Mouse (Mus musculus): ENCODE results near the gene P4ha3.

Gene P4ha3

DNA sequence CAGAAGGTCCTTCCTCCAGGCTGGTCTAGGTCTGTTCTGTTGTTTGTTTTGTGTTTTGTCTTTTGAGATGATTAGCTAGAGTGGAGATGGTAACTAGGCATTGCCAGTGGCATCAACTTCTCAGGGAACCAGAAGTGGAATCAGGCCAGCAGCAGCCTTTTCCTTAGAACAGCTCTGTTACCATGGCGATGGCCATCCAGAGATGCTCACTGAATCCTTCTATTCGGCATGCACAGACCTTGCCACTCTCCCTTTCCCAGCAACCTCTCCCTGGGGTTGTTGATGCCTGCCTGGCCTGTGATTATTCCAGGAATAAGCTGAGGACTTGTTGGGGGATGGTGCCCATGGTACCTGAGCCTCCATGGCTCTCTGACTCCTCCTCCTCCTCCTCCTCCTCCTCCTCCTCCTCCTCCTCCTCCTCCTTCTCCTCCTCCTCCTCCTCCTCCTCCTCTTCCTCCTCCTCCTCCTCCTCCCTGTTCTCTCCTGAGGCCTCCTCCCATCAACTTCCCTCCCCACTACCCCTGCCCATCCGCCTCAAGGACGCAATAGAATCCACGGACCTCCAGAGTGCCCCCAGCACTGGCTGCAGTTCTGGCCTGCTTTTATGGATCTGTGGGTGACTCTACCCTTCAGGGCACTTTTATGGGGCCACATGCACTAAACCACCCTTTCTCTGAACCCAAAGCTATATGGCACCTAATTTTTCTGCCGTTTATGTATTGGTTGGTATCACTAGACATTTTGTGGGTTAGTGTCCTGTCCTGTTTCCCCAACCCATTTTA lies 22.7 kb downstream of the P4ha3 start:
- no peak for DNase-seq

DNA sequence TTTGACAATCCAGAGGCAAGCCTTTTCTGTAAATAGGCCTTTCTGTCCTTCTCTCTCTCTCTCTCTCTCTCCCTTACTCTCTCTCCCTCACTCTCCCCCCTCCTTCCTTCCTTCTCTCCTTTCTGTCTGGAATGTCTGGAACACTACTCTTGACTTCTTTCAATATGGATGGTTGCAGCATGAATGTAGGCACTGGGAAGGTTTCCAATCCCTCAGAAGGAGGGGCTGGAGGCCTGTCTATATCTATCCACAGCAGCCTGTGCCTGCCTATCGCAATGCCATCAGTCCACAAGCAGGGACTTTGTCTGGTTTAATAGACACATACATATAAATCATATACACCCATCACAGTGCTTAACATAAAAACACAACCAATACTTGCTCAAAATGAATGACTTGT lies 23.9 kb downstream of the P4ha3 start:
- no peak for DNase-seq

DNA sequence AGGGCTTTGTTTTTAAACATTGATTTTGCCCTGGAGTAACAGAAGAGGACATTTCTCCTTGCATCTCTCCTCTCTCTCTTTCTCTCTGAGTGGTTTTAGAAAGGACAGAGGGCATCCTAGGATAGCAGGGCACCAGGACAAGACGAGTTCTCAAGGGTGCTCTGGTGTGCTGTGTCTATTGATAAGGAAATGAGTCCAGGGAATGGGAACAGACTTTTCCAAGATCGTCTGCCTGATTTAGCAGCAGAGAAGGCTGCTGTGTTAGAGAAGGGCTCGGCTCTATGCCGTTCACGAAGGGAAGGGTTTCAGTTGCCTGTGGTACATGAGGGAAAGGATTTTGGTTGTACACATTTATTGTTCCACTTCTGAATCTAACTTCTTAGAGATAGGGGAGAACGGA lies 24.4 kb downstream of the P4ha3 start:
- no peak for DNase-seq

DNA sequence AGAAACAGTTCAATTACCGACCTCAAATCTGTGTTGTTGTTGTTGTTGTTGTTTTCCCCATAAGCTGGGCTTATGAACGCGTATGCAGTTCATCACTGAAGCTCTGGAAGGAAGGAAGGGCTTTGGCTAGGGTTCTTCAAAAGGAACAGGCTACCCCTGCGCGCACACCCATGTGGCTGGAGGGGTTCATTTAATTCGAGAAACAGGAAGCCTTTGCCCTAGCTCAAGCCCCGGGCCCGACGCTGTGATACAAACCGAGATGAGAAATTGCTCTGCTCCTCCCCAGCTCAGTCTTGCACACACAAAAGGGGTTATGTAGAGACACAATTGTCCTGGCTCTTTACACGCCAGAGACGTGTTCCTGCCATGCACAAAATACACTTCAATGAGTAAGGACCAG lies 25.0 kb downstream of the P4ha3 start:
- DNase-seq: no peak

DNA sequence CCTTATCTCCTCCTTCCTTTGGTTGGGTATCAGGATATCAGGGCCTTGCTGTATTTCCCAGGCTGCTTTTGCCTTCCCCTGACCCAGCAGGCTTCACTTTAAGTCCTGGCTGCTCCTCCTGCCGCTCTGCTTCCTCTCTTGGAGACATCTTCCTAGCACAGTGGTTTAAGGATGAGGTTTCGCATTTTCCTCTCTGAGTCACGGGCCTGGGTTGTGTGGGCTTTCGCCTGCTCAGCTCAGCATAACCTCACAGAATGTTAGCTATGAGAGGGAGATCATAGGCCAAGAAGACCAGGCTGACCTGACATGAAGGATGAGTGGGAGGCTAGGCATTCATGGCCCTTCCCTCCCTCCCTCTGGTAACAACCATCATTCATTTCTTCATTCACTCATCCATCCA lies 27.4 kb downstream of the P4ha3 start:
- DNase-seq: no peak

DNA sequence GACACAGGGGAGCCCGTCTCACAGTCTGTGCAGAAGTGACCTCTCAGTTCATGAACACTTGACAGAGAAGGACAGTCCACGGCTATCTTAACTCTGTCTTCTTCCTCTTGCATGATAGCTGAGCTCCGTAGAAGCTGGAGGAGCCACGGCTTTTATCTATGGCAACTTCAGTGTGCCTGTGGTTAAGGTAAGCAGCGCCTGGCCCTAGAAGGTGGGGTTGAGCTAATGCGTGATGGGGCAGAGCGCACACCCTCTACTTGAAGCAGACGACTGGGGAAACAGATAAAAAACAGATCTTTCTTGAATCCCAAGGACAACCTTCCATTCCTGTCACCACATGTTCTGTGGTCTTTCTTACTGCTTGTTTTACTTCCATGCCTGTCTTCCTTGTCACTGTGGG lies 31.6 kb downstream of the P4ha3 start:
- DNase-seq: no peak

DNA sequence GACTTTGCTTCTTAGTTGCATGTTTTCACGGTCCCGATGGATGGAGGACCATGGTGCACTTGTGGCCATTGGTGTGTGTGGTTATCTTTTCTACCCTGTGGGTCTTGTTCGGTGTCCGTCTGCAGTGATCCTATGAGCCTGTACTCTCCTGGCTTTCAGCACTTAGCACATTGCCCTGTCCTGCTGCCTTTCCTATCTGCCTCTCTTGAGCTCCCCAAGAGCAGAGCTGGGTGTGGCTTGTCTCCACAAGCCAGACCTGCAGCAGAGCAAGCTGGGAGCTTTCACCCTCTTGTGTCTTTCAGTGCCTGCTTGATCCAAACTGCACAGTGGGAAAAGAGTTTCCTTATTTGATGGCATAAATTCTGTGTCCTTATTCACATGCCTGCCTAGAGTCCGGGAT lies 32.2 kb downstream of the P4ha3 start:
- no peak for DNase-seq

DNA sequence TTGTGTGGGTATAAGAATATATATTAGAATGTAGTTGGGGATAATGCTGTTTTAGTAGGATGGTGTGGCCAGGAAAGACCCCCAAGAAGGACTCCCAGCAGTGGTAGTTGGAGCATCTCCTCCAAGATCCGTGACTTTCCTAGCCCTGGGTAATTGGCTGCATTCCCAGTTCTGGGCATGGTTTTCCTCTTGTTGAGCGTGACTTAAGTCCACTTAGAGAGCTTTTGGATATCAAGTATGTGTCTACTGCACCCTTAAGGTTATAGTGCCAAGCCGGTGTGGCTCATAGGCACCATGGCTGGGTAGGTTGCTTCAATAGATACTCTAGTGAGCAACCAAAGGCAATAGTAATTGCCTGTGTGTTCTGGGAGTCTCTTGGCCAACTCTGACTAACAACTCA lies 38.4 kb downstream of the P4ha3 start:
- DNase-seq: no peak

DNA sequence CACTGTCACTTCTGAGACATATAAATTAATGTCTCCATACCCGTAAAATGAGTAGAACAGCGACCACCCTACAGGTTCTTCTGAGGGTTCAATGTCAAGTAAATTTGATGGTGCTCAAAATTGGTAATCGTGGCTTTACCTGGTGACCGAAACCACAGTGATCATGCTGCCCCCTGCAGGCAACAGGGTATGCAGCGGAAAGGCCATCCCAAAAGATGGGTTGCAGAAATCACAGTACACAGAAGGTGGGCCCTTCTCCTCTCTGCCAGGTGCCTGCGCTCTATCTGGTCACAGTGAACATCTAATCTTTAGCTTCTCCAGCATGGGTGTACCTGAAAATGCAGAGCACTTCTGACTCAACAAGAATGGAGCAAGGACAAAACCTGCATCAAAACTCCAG lies 40.2 kb downstream of the P4ha3 start:
- peak; percentile 34 for DNase-seq

DNA sequence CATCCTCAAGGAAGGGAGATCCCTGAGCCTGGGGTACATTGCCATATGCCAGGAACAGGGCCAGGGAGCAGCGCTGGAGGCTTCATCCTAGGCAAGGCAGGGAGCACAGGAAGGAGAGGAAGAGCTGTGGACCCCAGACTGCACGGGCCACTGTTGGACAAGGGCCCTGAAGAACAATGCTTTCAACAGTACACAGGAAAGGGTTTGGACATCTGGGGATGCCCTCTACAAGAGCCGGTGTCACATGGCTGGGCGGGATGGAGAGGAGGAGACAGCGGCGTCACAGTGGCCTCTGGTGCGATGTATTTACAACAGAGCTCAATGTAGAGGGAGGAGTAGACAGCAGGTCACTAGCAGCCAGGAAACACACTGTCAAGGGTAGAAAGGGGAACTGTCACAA lies 42.2 kb downstream of the P4ha3 start:
- peak; percentile 41 for DNase-seq

DNA sequence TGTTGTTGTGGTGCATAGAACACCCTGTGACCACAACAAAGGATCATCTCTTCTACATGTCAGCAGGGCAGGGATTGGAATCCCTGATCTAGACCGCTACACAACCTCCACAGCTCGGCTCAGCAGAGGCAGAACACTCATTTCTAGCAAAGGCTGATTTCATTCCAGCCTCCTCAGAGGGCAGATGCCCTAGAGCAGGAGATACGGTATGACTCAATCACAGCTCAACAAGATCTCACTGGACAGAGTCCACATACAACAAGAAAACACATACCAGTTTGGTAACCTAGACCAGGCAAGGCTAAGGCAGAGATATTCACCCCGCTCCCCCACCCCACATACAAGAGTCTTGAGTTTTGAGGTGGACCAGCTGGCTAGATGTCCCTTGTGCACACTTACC lies 43.3 kb downstream of the P4ha3 start:
- DNase-seq: no peak

DNA sequence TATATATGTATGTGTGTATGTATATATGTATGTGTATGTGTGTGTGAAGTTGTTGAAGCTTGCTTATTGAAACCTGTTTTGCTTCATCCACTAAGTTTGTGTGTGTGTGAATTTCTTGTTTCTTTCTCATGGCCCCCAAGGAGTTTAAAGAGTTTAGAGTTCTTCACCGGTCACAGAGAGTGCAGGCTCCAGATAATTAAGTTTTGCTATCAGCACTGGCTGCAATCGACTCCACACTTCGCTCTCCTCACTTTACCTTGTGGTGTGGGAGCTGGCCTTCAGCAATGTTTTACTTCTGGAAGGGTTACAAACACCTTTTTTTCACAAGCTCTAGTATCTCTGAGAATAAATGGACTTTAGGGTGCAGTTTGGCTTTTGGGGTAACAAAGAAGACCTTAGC lies 45.9 kb downstream of the P4ha3 start:
- no peak for DNase-seq

DNA sequence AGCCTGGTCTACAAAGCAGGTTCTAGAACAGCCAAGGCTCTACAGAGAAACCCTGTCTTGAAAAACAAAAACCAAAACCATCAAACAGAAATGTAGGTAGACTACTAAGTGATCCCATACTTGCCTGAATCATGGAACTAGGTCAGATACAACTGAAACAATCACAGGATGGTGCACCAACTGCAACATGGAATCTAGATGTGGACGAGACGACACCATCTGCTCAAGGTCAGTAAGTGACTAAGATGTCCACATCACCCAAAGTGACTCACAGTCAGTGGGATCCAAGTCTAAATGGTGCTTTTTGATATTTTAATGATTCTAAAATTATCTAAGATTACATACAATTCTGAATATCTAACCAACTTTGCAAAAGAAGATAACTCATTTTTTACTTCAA lies 50.6 kb downstream of the P4ha3 start:
- DNase-seq: no peak

DNA sequence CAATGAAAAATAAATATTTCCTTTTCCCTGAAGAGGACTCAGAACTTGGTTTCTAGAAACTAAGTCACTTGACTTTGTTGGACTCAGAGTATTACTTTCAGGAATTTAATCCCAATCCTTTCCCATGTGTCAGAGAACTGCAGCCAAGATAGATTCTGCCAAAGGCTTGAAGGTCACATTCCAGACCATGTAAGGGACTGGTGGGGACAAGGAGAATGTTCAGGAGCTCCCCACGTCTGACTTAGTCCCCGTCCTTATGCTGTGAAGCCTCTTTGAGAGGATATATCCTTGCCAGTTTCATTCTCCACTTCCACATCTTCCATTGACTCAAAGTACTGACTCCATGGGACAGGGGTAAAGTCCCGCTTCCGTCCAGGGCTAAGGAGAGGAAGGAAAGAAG lies 69.7 kb downstream of the P4ha3 start:
- DNase-seq: no peak

DNA sequence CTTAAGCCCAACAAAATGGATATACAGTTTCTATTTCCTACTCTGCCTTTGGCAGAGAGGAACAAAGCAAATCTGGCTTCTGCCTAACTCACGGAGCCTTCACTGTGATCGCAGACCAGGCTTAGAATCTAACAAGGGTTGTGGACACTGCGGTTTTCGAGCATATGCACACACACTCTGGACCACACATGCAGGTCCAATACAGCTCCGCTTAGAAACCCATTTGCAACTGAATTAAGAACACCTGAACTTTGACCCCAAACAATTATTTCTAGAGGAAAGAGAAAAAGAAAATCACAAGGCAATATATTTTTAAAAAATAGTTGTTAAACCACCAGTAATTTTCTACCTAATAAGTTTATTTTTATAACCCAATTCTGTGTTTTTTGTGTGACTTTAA lies 71.0 kb downstream of the P4ha3 start:
- DNase-seq: no peak

DNA sequence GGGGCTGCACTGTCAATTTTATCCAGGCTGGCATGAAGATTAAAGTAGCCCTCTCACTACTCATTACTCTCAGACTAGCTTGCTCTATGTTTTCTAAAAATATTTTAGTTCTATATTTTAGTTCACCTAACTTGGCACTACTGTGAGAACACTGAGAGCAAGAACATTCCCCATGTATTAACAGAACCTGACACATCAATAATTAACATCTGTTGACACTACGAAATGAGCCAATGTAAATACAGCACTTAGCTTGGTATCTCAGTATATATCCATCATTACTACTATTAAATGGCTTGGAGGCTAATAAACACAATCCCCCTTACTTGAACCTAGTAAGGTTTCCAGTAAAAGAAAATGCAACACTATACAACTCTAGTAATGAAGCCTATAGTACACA lies 71.4 kb downstream of the P4ha3 start:
- no peak for DNase-seq

DNA sequence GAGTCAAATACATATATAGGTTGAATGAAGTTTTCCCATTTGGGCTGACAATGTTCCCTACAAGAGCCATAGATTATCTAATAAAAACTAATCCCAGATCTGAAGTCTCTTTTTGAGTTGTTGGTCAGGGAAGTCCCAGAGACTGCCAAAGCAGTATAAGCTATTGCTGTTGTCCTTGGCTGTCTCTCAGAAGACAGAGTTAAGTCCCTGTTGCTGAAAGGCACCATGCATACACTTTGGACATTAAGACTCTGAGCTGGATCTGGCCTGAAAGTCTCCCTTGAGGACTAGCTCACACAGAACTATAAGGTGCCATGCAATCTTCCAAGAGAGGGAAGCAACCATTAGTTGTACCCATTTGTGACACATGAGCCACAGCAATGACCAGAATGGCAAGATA lies 72.5 kb downstream of the P4ha3 start:
- DNase-seq: no peak

DNA sequence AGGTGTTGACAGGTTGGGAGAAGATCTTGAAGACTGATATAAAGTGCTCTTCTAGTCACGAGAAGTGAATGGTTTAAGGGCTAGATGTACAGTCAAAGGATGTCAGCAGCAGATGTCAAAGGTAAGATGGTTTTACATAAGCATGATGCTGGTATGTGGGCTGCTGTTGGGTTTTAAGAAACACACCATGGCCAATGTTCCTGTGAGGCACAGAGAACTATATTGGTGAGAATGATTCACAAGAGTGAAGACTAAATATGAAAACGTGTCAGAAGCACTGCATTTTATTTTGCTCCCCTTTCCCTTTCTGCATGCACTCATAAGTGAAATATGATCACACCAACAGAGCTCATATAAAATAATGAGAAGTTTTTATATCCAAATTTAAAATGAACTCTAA lies 77.8 kb downstream of the P4ha3 start:
- DNase-seq: no peak

DNA sequence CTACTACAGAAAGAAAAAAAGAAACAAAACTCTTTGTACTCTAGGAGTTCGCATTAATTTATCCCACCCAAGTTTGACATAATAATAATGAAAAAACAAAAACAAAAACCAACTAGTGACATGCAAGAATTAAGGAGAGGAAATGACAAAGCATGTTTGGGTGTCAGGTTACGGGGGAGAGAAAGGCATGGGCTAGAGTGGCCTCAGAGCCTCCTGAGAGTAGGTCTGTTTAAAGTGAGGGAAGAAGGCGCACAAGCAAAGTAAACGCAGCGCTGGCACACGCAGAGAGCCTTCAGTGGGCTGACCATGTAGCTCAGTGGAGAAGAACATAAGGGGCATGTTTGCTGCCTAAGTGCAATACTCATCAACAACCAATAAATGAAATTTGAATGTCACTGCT lies 79.6 kb downstream of the P4ha3 start:
- no peak for DNase-seq

Measured in kidney, postnatal 14 days (tissue).